Mouse (Mus musculus): ENCODE data around the gene Snrpd3. TPM values are rescaled to one million over a fixed set of nuclear protein-coding genes. Genes with fewer than 3 reads are reported as not detected.

The Snrpd3 gene
- total and polyA plus RNA-seq, 3 experiments: 3.6 to 92.8 (median 87.1) TPM

- DNase-seq: no peak
Observed at GRCm38 (mm10) chr10:75534934-75535333, 17.6 kb downstream of the Snrpd3 start.

- no peak for DNase-seq
Observed at GRCm38 (mm10) chr10:75535423-75535822, 18.1 kb downstream of the Snrpd3 start.

GRCm38 (mm10) chr10:75536123-75536522, 18.8 kb downstream of the Snrpd3 start:
- no peak for DNase-seq

- DNase-seq: no peak
Observed at GRCm38 (mm10) chr10:75547901-75548300, 30.6 kb downstream of the Snrpd3 start.

- DNase-seq: no peak
Observed at GRCm38 (mm10) chr10:75548486-75548885, 31.1 kb downstream of the Snrpd3 start.

- no peak for DNase-seq
Observed at GRCm38 (mm10) chr10:75549886-75550285, 32.5 kb downstream of the Snrpd3 start.

- DNase-seq: no peak
Observed at GRCm38 (mm10) chr10:75551175-75551574, 33.8 kb downstream of the Snrpd3 start.

GRCm38 (mm10) chr10:75552106-75552505, 34.8 kb downstream of the Snrpd3 start:
- no peak for DNase-seq

GRCm38 (mm10) chr10:75552701-75553450, 35.5 kb downstream of the Snrpd3 start:
- no peak for DNase-seq

- DNase-seq: peak; percentile 51
Observed at GRCm38 (mm10) chr10:75554090-75554489, 36.7 kb downstream of the Snrpd3 start.

- no peak for DNase-seq
Observed at GRCm38 (mm10) chr10:75555557-75555956, 38.2 kb downstream of the Snrpd3 start.

- no peak for DNase-seq
Observed at GRCm38 (mm10) chr10:75556026-75556425, 38.7 kb downstream of the Snrpd3 start.

GRCm38 (mm10) chr10:75558515-75558914, 41.2 kb downstream of the Snrpd3 start:
- no peak for DNase-seq

GRCm38 (mm10) chr10:75559041-75559675, 41.8 kb downstream of the Snrpd3 start:
- DNase-seq: no peak

GRCm38 (mm10) chr10:75559676-75560548, 42.6 kb downstream of the Snrpd3 start, which contains the start of gene Lrrc75b:
Gene Lrrc75b (minus strand): TSS chr10:75560330.
- peak; percentile 79 for DNase-seq

- DNase-seq: no peak
Observed at GRCm38 (mm10) chr10:75560549-75560899, 43.2 kb downstream of the Snrpd3 start.

- DNase-seq: no peak
Observed at GRCm38 (mm10) chr10:75561071-75561654, 43.8 kb downstream of the Snrpd3 start, which contains the start of gene Ggt1. Gene Ggt1 (plus strand): TSS chr10:75561604.

- DNase-seq: no peak
Observed at GRCm38 (mm10) chr10:75562596-75562995, 45.2 kb downstream of the Snrpd3 start.

GRCm38 (mm10) chr10:75564687-75565265, 47.4 kb downstream of the Snrpd3 start:
- DNase-seq: no peak

GRCm38 (mm10) chr10:75565436-75565835, 48.1 kb downstream of the Snrpd3 start:
- DNase-seq: no peak

- no peak for DNase-seq
Observed at GRCm38 (mm10) chr10:75565906-75566305, 48.6 kb downstream of the Snrpd3 start.

- DNase-seq: no peak
Observed at GRCm38 (mm10) chr10:75566321-75566720, 49.0 kb downstream of the Snrpd3 start.

Data from adrenal gland, adult 2 months (tissue).